Mouse (Mus musculus) bone marrow, adult 2 months (tissue): ENCODE results near the gene Plac9a.
"Not testable (repeated sequence)": the region's sequence is repeated elsewhere in the genome, so short reads cannot be mapped to it uniquely, and the experiment has no call there.

Experiments used
- CTCF ChIP-seq: fragments of 200-500 bp; IDR thresholded peaks from 2 replicates; pipeline ENCODE4 v1.5.1; 2011; ENCODE audit warnings: low read length, control low read depth; ENCODE audit not compliant: control insufficient read depth, insufficient read depth
- POLR2A ChIP-seq: fragments of 200-500 bp; IDR thresholded peaks from 2 replicates; pipeline ENCODE4 v1.6.1; 2011; ENCODE audit warnings: low read depth, mild to moderate bottlenecking, control low read depth, low read length, borderline replicate concordance; ENCODE audit not compliant: control insufficient read depth

- not testable (repeated sequence) for TF ChIP-seq CTCF, POLR2A
These were observed 6.1 kb upstream of the Plac9a start for GRCm38 (mm10) chr14:25908976-25909375.
